Mouse (Mus musculus) hindbrain, embryonic 16.5 days (tissue): ENCODE measurements around the gene Phospho1. TPM values are rescaled to one million over a fixed set of nuclear protein-coding genes. Genes with fewer than 3 reads are reported as not detected.
A peak's percentile ranks its signal among the peaks of the same experiment; 100 is the strongest.

ENCODE experiments used
- ATAC-seq: fragments of 200-750 bp; cut with Nextera tagmentation; 2 replicates; pipeline ENCODE4 v1.8.0; 2017; ENCODE audit warnings: moderate TSS enrichment, moderate library complexity
- H3K27ac ChIP-seq: fragments of 300-500 bp; sonication (generic); 2 replicates; pipeline ENCODE4 v1.5.1; 2014; ENCODE audit warnings: low read depth, mild to moderate bottlenecking, control low read depth, low read length, moderate library complexity
- H3K27me3 ChIP-seq: fragments of 300-500 bp; sonication (generic); replicated peaks from 2 replicates; pipeline ENCODE4 v1.6.1; 2014; ENCODE audit warnings: low read length; ENCODE audit not compliant: control insufficient read depth, insufficient read depth
- H3K36me3 ChIP-seq: fragments of 300-500 bp; sonication (generic); 2 replicates; pipeline ENCODE4 v1.6.1; 2014; ENCODE audit warnings: mild to moderate bottlenecking, low read length, moderate library complexity, mixed read lengths; ENCODE audit not compliant: control insufficient read depth, insufficient read depth
- H3K4me1 ChIP-seq: fragments of 300-500 bp; sonication (generic); 2 replicates; pipeline ENCODE4 v1.6.1; 2014; ENCODE audit warnings: low read depth, low read length; ENCODE audit not compliant: control insufficient read depth, insufficient read depth
- H3K4me2 ChIP-seq: fragments of 300-500 bp; sonication (generic); 2 replicates; pipeline ENCODE4 v1.6.1; 2014; ENCODE audit warnings: mild to moderate bottlenecking, low read length, control low read depth, moderate library complexity
- H3K4me3 ChIP-seq: fragments of 300-500 bp; sonication (generic); 2 replicates; pipeline ENCODE4 v1.5.1; 2014; ENCODE audit warnings: mild to moderate bottlenecking, low read length, control low read depth, moderate library complexity
- H3K9ac ChIP-seq: fragments of 300-500 bp; sonication (generic); 2 replicates; pipeline ENCODE4 v1.6.1; 2014; ENCODE audit warnings: low read depth, mild to moderate bottlenecking, control low read depth, low read length, moderate library complexity
- H3K9me3 ChIP-seq: fragments of 300-500 bp; sonication (generic); 2 replicates; pipeline ENCODE4 v1.6.1; 2014; ENCODE audit warnings: mild to moderate bottlenecking, low read length, moderate library complexity; ENCODE audit not compliant: control insufficient read depth
- WGBS: fragments of 180-500 bp; shearing (Covaris S2); extraction: QIAGEN DNeasy Blood & Tissue Kit; methylation state at CpG from one replicate; pipeline ENCODE4 v1.1.7; 2014; 5-methylcytosine and 5-hydroxymethylcytosine counted together
- polyA plus RNA-seq: library from polyadenylated mRNA; unstranded; fragments of >200 nt; fragmentation: Nextera tagmentation; extraction: Ambion mirVana; gene quantifications from 2 replicates; pipeline ENCODE4 v1.2.1, GENCODE M21; 2015

Phospho1 gene
- polyA plus RNA-seq: 0.54 TPM in 1 of 2 replicates, not detected in the other

- Histone ChIP-seq H3K27ac (no peak within 1 kb of the TSS), H3K9ac (peak within 1 kb of the TSS; percentile 79), H3K9me3 (no peaks in the 10 kb centered on the region), H3K4me2 (peak within 1 kb of the TSS; percentile 100), H3K27me3 (peaks cover 31% of the 10 kb centered on the region), H3K36me3 (no peaks in the 10 kb centered on the region), H3K4me1 (peaks cover 10% of the 10 kb centered on the region), H3K4me3 (peak within 1 kb of the TSS; percentile 80)
- under 1% methylated on average over 43 of the region's 78 CpGs for WGBS
- peak; percentile 99 for ATAC-seq
Observed at GRCm38 (mm10) chr11:95824071-95824876, at the start of gene Phospho1. TSS of gene Phospho1 (plus strand) at chr11:95824499.

DNA sequence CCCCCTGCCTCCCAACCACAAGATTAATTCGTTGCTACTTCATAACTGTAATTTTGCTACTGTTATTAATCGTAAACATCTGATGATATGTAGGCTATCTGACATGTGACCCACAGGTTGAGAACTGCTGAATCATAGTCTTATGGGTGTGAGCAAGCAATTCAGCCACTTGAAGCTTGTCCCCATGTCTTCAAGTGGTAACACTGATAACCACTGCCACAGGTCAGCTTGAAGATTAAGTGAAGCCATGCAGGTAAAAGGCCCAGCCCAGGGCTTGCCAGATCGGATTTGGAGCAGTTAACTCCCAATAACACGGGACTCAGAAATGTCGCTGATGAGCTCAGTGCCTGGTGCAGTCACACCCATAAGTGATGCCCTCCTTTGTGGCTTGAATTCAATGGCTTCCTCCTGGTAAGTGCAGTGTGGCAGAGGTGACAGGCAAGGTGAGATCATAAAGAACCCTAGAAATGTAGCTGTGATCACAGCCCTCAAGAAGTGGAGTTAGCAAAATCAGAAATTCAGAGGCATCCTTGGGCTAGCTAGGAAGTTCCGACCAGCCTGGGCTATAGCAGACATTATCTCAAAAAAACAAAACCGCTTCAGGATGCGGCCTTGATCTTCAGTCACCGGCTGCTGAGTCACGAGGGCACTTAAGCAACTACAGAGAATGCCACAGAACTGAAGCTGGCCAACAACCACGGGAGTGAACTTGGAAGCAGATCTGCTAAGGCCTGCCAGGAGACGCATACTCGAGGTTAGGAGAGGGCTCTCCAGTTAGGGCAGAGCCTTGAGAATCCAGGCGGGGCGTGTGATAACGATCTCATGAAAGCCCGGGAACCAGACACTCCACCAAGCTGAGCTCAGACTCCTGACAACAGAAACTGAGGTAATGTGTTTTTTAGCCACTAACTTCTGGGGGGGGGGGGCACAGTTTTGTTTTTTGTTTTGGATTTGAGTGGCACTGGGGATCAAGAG lies 46.7 kb upstream of the Phospho1 start:
- Histone ChIP-seq H3K4me2 (no peak overlapping the region), H3K27me3 (no peaks in the 10 kb centered on the region), H3K4me1 (no peaks in the 10 kb centered on the region), H3K36me3 (no peaks in the 10 kb centered on the region), H3K27ac (no peak overlapping the region), H3K9me3 (no peaks in the 10 kb centered on the region), H3K9ac (no peak overlapping the region), H3K4me3 (no peak overlapping the region)
- ATAC-seq: no peak
- 88% methylated on average over 17 of the region's 17 CpGs for WGBS

DNA sequence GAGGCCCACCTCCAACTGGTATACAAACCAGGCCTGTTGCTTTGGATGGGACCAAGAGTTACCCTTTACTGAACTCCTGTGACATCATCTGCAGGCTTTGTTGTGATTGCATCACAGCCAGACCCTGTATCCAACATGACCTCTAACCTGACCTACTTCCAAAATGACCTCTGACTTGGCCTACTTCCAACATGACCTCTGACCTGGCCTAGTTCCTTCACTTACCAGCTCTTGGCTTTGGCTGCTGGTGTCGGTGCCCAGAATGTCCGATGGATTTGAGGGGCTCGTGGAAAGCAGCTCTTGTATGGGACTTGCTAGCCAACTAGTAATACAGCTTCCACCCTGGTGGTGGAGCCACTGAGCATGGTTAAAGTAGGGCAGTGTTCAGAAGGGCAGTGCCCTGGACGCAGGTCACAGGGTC lies 45.5 kb upstream of the Phospho1 start:
- Histone ChIP-seq H3K36me3 (no peaks in the 10 kb centered on the region), H3K9me3 (no peaks in the 10 kb centered on the region), H3K4me3 (no peak overlapping the region), H3K27ac (no peak overlapping the region), H3K27me3 (no peaks in the 10 kb centered on the region), H3K9ac (no peak overlapping the region), H3K4me1 (no peaks in the 10 kb centered on the region), H3K4me2 (no peak overlapping the region)
- 83% methylated on average over 4 of the region's 4 CpGs for WGBS
- no peak for ATAC-seq

DNA sequence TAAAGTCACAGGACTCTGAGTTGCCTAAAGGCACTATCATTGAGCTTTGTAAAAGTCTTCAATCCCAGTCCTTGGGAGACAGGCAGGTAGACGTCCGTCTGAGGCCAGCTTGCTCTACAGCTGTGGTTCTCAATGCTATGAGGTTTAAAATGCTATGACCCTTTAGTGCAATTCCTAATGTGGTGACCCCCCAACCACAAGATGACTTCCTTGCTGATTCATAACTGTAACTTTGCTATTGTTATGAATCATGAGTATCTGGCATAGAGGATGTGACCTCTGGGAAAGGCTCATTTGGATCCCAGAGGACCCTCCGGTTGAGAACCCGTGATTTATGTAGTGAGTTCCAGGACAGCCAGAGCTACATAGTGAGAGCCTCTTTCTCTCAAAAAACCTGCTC lies 44.9 kb upstream of the Phospho1 start:
- H3K4me1 ChIP-seq: no peaks in the 10 kb centered on the region
- WGBS: 97% methylated on average over 4 of the region's 4 CpGs

DNA sequence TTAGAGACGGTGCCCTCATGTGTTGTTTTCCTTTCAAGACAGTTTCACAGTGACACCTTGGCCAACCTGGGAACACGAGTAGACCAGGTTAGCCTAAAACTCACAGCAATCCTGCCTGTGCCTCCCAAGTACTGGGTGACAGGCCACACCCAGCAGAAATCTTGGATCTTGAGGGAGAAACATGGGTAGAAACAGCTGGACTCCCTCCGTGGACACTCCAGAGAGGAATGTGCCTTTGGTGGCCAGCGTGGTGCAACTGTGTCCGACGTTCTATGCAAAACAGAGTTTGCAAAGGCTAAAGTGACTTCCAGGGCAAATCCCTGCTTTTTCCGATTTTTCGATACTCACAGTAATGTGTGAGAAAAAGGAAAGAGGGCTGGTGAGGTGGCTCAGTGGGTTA lies 43.8 kb upstream of the Phospho1 start:
- H3K27me3 ChIP-seq: no peaks in the 10 kb centered on the region
- WGBS: 92% methylated on average over 8 of the region's 8 CpGs
- H3K4me1 ChIP-seq: no peaks in the 10 kb centered on the region
- H3K27ac ChIP-seq: no peak overlapping the region
- H3K4me3 ChIP-seq: no peak overlapping the region
- no peaks in the 10 kb centered on the region; the same call in 1 of the 2 replicates for H3K9me3 ChIP-seq
- no peak overlapping the region for H3K4me2 ChIP-seq
- H3K9ac ChIP-seq: no peak overlapping the region
- no peaks in the 10 kb centered on the region for H3K36me3 ChIP-seq
- no peak for ATAC-seq

More for the DNA sequence above, 44.9 kb upstream of the Phospho1 start:
- no peaks in the 10 kb centered on the region for H3K9me3 ChIP-seq
- no peak overlapping the region for H3K4me3 ChIP-seq
- H3K4me2 ChIP-seq: no peak overlapping the region
- ATAC-seq: no peak
- H3K9ac ChIP-seq: no peak overlapping the region
- H3K36me3 ChIP-seq: no peaks in the 10 kb centered on the region
- H3K27me3 ChIP-seq: no peaks in the 10 kb centered on the region
- H3K27ac ChIP-seq: no peak overlapping the region

DNA sequence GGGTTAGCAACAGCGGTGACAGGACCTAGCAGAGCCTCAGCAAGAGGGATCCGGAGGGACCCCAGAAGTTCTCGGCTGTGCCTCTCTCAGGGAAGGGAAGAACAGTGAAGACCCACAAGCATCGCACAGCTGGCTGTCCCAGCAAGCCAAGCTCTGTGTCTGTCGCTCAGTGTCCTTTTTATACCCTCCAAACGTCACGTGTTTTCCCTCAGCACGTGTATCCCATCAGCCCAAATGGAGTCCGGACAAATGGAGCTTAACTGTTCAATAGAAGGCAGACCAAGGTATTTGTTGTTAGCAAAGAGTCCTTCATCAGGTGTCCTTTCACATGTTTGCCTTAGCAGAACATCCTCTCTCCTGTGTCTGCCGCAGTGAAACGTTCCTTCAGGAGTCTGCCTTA lies 42.7 kb upstream of the Phospho1 start:
- H3K4me3 ChIP-seq: no peak overlapping the region
- no peaks in the 10 kb centered on the region for H3K36me3 ChIP-seq
- no peaks in the 10 kb centered on the region for H3K27me3 ChIP-seq
- no peaks in the 10 kb centered on the region; the same call in 1 of the 2 replicates for H3K9me3 ChIP-seq
- H3K4me1 ChIP-seq: no peaks in the 10 kb centered on the region
- H3K9ac ChIP-seq: no peak overlapping the region
- H3K27ac ChIP-seq: no peak overlapping the region
- 77% methylated on average over 11 of the region's 11 CpGs for WGBS
- ATAC-seq: no peak
- no peak overlapping the region for H3K4me2 ChIP-seq

GRCm38 (mm10) chr11:95783457-95783856 lies 40.8 kb upstream of the Phospho1 start:
- Histone ChIP-seq H3K36me3 (no peaks in the 10 kb centered on the region), H3K4me1 (no peaks in the 10 kb centered on the region), H3K4me3 (no peak overlapping the region), H3K27me3 (no peaks in the 10 kb centered on the region), H3K4me2 (no peak overlapping the region), H3K9ac (no peak overlapping the region), H3K9me3 (no peaks in the 10 kb centered on the region; the same call in 1 of the 2 replicates), H3K27ac (no peak overlapping the region)
- ATAC-seq: no peak
- WGBS: 78% methylated on average over 4 of the region's 4 CpGs

GRCm38 (mm10) chr11:95783958-95784357 lies 40.3 kb upstream of the Phospho1 start:
- H3K36me3 ChIP-seq: no peaks in the 10 kb centered on the region
- no peak overlapping the region for H3K4me2 ChIP-seq
- H3K27me3 ChIP-seq: no peaks in the 10 kb centered on the region
- 82% methylated on average over 9 of the region's 9 CpGs for WGBS
- H3K9me3 ChIP-seq: no peaks in the 10 kb centered on the region; the same call in 1 of the 2 replicates
- H3K4me1 ChIP-seq: no peaks in the 10 kb centered on the region
- ATAC-seq: no peak
- H3K9ac ChIP-seq: no peak overlapping the region
- H3K4me3 ChIP-seq: no peak overlapping the region
- no peak overlapping the region for H3K27ac ChIP-seq

DNA sequence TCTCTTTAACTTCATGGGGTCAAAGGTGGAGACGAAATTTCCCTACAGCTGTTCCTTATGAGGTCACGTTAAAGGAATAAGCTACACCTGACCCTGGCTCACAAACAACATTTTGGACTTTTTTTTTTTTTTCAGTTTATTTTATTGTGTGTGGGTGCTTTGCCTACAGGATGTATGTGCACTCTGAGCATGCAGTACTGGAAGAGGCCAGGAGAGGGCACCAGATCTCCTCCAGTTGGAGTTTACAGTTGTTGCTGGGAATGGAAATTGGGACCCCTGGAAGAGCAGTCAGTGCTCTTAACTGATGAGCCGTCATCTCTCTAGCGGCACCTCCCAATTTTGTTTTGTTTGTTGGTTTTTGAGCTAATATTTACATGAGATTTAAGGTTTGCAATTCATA lies 38.6 kb upstream of the Phospho1 start:
- Histone ChIP-seq H3K9ac (no peak overlapping the region), H3K4me1 (no peaks in the 10 kb centered on the region), H3K4me2 (no peak overlapping the region), H3K27me3 (no peaks in the 10 kb centered on the region), H3K4me3 (no peak overlapping the region), H3K9me3 (no peaks in the 10 kb centered on the region; the same call in 1 of the 2 replicates), H3K27ac (no peak overlapping the region), H3K36me3 (no peaks in the 10 kb centered on the region)
- no peak for ATAC-seq
- WGBS: 98% methylated on average over 4 of the region's 4 CpGs
